Mouse (Mus musculus) heart, embryonic 16.5 days (tissue): ENCODE measurements at regions not wholly inside any gene's neighbourhood (a gene's known extent, or its start where the extent isn't known, plus 50 kb on each side); places are given as distances from the start of the nearest gene placed in this dataset.

Experiments
- ATAC-seq: fragments of 200-750 bp; cut with Nextera tagmentation; replicated peaks from 2 replicates; pipeline ENCODE4 v1.8.0; 2017; ENCODE audit warnings: moderate number of reproducible peaks; ENCODE audit not compliant: insufficient read depth, low FRiP score; ENCODE audit errors: extremely low read depth
- H3K27ac ChIP-seq: fragments of 300-500 bp; sonication (generic); 2 replicates; pipeline ENCODE4 v1.5.1; 2014; ENCODE audit warnings: mild to moderate bottlenecking, low read length, control low read depth, moderate library complexity
- H3K27me3 ChIP-seq: fragments of 300-500 bp; sonication (generic); 2 replicates; pipeline ENCODE4 v1.6.1; 2014; ENCODE audit warnings: low read length, mixed read lengths; ENCODE audit not compliant: control insufficient read depth, insufficient read depth
- H3K36me3 ChIP-seq: fragments of 300-500 bp; sonication (generic); 2 replicates; pipeline ENCODE4 v1.6.1; 2014; ENCODE audit not compliant: control insufficient read depth, insufficient read depth
- H3K4me1 ChIP-seq: fragments of 300-500 bp; sonication (generic); 2 replicates; pipeline ENCODE4 v1.6.1; 2014; ENCODE audit warnings: low read length, mixed read lengths; ENCODE audit not compliant: control insufficient read depth, insufficient read depth
- H3K4me2 ChIP-seq: fragments of 300-500 bp; sonication (generic); 2 replicates; pipeline ENCODE4 v1.6.1; 2014; ENCODE audit warnings: low read depth, mild to moderate bottlenecking, control low read depth, low read length
- H3K4me3 ChIP-seq: fragments of 300-500 bp; sonication (generic); 2 replicates; pipeline ENCODE4 v1.5.1; 2014; ENCODE audit warnings: mild to moderate bottlenecking, control low read depth, low read length
- H3K9ac ChIP-seq: fragments of 300-500 bp; sonication (generic); 2 replicates; pipeline ENCODE4 v1.6.1; 2014; ENCODE audit warnings: low read length, control low read depth
- H3K9me3 ChIP-seq: fragments of 300-500 bp; sonication (generic); replicated peaks from 2 replicates; pipeline ENCODE4 v1.6.1; 2016; ENCODE audit warnings: low read length; ENCODE audit not compliant: control insufficient read depth
- WGBS: fragments of 180-500 bp; shearing (Covaris S2); extraction: QIAGEN DNeasy Blood & Tissue Kit; methylation state at CpG from one replicate; pipeline ENCODE4 v1.1.7; 2014; 5-methylcytosine and 5-hydroxymethylcytosine counted together

GRCm38 (mm10) chr4:87702290-87702689 lies 330.9 kb downstream of the Mllt3 start:
- ATAC-seq, result no peak
- H3K4me2 ChIP-seq, result no peak overlapping the region
- H3K9ac ChIP-seq, result no peak overlapping the region
- no peaks in the 10 kb centered on the region; the same call in 1 of the 2 replicates for H3K36me3 ChIP-seq
- H3K9me3 ChIP-seq, result 0 out of 2 replicates have a peak, but pooled peaks cover 3% of the 10 kb centered on the region
- no peaks in the 10 kb centered on the region; the same call in 1 of the 2 replicates for H3K4me1 ChIP-seq
- WGBS, result 68% methylated on average over 3 of the region's 3 CpGs
- H3K27me3 ChIP-seq, result no peaks in the 10 kb centered on the region
- no peak overlapping the region for H3K4me3 ChIP-seq
- no peak overlapping the region for H3K27ac ChIP-seq

GRCm38 (mm10) chr4:87701024-87701423 lies 332.1 kb downstream of the Mllt3 start:
- no peaks in the 10 kb centered on the region for H3K4me1 ChIP-seq
- H3K36me3 ChIP-seq, result no peaks in the 10 kb centered on the region; the same call in 1 of the 2 replicates
- H3K4me2 ChIP-seq, result no peak overlapping the region
- no peak overlapping the region for H3K4me3 ChIP-seq
- 73% methylated on average over 4 of the region's 4 CpGs for WGBS
- H3K27ac ChIP-seq, result no peak overlapping the region
- no peak overlapping the region for H3K9ac ChIP-seq
- no peaks in the 10 kb centered on the region for H3K27me3 ChIP-seq
- ATAC-seq, result no peak
- 0 out of 2 replicates have a peak, but pooled peaks cover 3% of the 10 kb centered on the region for H3K9me3 ChIP-seq

- Histone ChIP-seq H3K36me3 (no peaks in the 10 kb centered on the region; the same call in 1 of the 2 replicates), H3K27ac (no peak overlapping the region), H3K27me3 (no peaks in the 10 kb centered on the region), H3K9me3 (0 out of 2 replicates have a peak, but pooled peaks cover 1% of the 10 kb centered on the region), H3K4me2 (no peak overlapping the region), H3K4me1 (no peaks in the 10 kb centered on the region), H3K4me3 (no peak overlapping the region), H3K9ac (no peak overlapping the region)
- ATAC-seq, result no peak
- 81% methylated on average over 2 of the region's 2 CpGs for WGBS
These were observed 332.7 kb downstream of the Mllt3 start for GRCm38 (mm10) chr4:87700508-87700907.

GRCm38 (mm10) chr4:87699586-87699985 lies 333.6 kb downstream of the Mllt3 start:
- no peaks in the 10 kb centered on the region for H3K27me3 ChIP-seq
- no peak overlapping the region for H3K4me3 ChIP-seq
- H3K9ac ChIP-seq, result no peak overlapping the region
- no peaks in the 10 kb centered on the region for H3K36me3 ChIP-seq
- no peak overlapping the region for H3K27ac ChIP-seq
- H3K4me2 ChIP-seq, result no peak overlapping the region
- WGBS, result 42% methylated on average over 4 of the region's 4 CpGs
- H3K4me1 ChIP-seq, result no peaks in the 10 kb centered on the region
- ATAC-seq, result no peak
- H3K9me3 ChIP-seq, result no peaks in the 10 kb centered on the region

DNA sequence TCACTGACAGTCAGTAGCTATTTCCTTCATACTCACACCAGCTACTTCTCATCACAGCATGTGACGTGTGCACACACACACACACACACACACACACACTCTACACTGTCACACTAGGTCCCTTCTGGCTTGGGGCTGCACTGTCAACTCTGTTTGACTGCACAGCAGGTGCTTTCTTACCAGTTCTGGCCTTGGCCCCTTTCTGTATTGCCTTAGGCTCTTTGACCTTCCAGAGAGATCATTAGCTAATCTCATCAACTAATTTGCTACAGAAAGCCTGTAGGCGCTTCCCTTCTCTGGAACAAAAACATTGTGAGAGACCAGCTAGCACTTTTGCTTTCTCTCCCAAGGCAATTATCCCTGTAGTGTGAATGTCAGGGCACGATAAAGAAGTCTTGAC lies 334.4 kb downstream of the Mllt3 start:
- Histone ChIP-seq H3K27me3 (no peaks in the 10 kb centered on the region), H3K27ac (no peak overlapping the region), H3K9me3 (no peaks in the 10 kb centered on the region), H3K4me2 (no peak overlapping the region), H3K4me1 (no peaks in the 10 kb centered on the region), H3K4me3 (no peak overlapping the region), H3K9ac (no peak overlapping the region), H3K36me3 (no peaks in the 10 kb centered on the region)
- no peak for ATAC-seq
- WGBS, result 55% methylated on average over 3 of the region's 3 CpGs

- no peak overlapping the region for H3K4me2 ChIP-seq
- H3K27me3 ChIP-seq, result no peaks in the 10 kb centered on the region
- H3K27ac ChIP-seq, result no peak overlapping the region
- H3K9ac ChIP-seq, result no peak overlapping the region
- H3K36me3 ChIP-seq, result no peaks in the 10 kb centered on the region
- H3K9me3 ChIP-seq, result no peaks in the 10 kb centered on the region
- H3K4me3 ChIP-seq, result no peak overlapping the region
- H3K4me1 ChIP-seq, result no peaks in the 10 kb centered on the region
- ATAC-seq, result no peak
- 71% methylated on average over 4 of the region's 4 CpGs for WGBS
These were observed 336.2 kb downstream of the Mllt3 start for GRCm38 (mm10) chr4:87696921-87697320.

DNA sequence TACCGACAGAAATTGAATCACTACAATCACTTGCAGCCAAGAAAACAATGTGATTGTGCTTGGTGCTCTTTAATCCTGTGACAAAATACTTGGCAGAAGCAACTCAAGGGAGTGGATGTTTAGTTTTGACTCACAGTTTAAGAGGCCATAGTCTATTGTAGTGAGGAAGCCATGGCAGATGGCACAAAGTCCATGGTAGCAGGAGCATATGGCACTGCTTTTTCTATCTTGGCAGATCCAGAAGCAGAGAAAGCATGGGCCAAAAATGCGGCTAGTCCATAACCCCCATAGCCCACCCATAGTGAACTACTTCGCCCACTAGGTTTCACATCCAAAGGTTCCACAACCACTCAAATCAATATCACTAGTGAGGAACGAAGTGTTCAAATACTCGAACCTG lies 337.4 kb downstream of the Mllt3 start:
- Histone ChIP-seq H3K4me3 (no peak overlapping the region), H3K27me3 (no peaks in the 10 kb centered on the region), H3K9ac (no peak overlapping the region), H3K9me3 (no peaks in the 10 kb centered on the region), H3K27ac (no peak overlapping the region), H3K36me3 (no peaks in the 10 kb centered on the region), H3K4me1 (no peaks in the 10 kb centered on the region), H3K4me2 (no peak overlapping the region)
- no peak for ATAC-seq
- WGBS, result 87% methylated on average over 5 of the region's 5 CpGs

DNA sequence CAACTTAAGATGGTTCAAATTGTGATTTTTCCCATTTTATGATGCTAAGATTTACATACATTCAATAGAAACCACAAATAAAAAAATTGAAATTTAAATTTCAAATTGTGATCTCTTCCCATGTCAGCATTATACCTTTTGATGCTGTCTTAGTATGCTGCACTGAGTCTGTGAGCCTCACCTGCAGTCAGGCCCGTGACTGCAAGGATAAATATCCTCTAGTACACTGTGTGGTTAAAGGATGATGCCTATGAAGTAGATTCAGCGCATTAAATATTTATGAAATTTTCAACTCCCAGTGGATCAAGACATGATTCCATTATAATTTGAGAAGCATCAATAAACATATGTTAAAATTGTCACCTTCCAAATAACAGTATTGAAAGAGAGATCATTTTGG lies 340.4 kb downstream of the Mllt3 start:
- no peak overlapping the region for H3K4me2 ChIP-seq
- no peaks in the 10 kb centered on the region for H3K36me3 ChIP-seq
- no peaks in the 10 kb centered on the region for H3K9me3 ChIP-seq
- H3K9ac ChIP-seq, result no peak overlapping the region
- H3K4me1 ChIP-seq, result no peaks in the 10 kb centered on the region
- 91% methylated on average over 2 of the region's 2 CpGs for WGBS
- H3K27me3 ChIP-seq, result no peaks in the 10 kb centered on the region
- ATAC-seq, result no peak
- no peak overlapping the region for H3K4me3 ChIP-seq
- no peak overlapping the region for H3K27ac ChIP-seq

DNA sequence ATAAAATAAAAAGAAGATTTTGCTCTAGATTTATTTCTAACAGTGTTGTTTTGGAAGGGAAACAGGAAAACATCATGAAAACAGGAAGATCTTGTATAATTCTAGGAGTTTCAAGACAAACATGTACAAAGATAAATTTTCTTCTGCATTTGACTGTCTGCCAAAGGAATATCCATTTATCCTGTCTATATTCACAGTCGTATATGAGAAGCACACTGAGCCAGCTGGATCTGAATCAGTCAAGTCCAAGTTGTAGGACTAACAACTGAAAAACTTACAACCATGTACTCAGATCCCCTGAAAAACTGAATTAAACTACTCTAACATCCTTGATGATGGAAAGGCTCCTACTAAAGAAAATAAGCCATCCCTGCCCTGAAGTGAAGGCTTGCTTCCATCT lies 348.2 kb downstream of the Mllt3 start:
- Histone ChIP-seq H3K9me3 (no peaks in the 10 kb centered on the region), H3K27ac (no peak overlapping the region), H3K9ac (no peak overlapping the region), H3K4me2 (no peak overlapping the region), H3K36me3 (no peaks in the 10 kb centered on the region), H3K4me1 (no peaks in the 10 kb centered on the region), H3K27me3 (no peaks in the 10 kb centered on the region), H3K4me3 (no peak overlapping the region)
- no peak for ATAC-seq
- 64% methylated on average over 1 of the region's 1 CpGs for WGBS

- 79% methylated on average over 2 of the region's 2 CpGs for WGBS
- H3K36me3 ChIP-seq, result no peaks in the 10 kb centered on the region
- H3K27me3 ChIP-seq, result no peaks in the 10 kb centered on the region
- H3K4me3 ChIP-seq, result no peak overlapping the region
- ATAC-seq, result no peak
- no peaks in the 10 kb centered on the region for H3K9me3 ChIP-seq
- no peak overlapping the region for H3K4me2 ChIP-seq
- no peak overlapping the region for H3K9ac ChIP-seq
- no peak overlapping the region for H3K27ac ChIP-seq
- H3K4me1 ChIP-seq, result no peaks in the 10 kb centered on the region
These were observed 350.4 kb downstream of the Mllt3 start for GRCm38 (mm10) chr4:87682783-87683182.
